Mouse (Mus musculus): ENCODE measurements around the gene Fbxo31.

- TF ChIP-seq CTCF (IDR thresholded peaks at IDR 0.05; ENCODE audit: borderline replicate concordance, insufficient read depth, low read depth, low read length) (no peak), POLR2A (IDR thresholded peaks at IDR 0.05; ENCODE audit: borderline replicate concordance, insufficient read depth, low read length) (no peak)
Measured at GRCm38 (mm10) chr8:121551065-121551985, 27.3 kb downstream of the Fbxo31 start.

Data from cerebellum, adult 2 months (tissue).